Mouse (Mus musculus): Measurements from ENCODE around the gene Fto. TPM values are rescaled to one million over a fixed set of nuclear protein-coding genes. Genes with fewer than 3 reads are reported as not detected.

The Fto gene
- total RNA-seq, 2 experiments from 2014 or later, result 159 to 163 TPM

DNA sequence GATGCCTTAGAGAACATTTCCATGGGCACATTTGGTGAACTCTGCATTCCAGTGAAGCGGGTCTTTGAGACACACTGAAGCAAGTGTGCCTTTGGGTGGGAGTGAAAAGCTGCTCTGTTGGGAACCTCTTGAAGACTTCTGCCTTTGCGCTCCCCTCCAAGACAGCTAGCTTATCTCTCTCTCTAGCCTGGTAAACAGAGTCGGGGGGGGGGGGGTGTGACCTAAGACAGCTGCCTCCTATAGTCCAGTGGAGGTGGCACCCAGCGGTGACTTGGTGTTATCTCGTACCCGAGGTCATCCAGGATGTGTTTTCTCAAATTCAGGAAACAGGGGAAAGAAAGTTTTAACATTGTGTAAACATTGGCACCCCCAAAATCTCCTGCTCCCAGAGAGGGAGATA, 204.8 kb downstream of the Fto start:
- no peak for DNase-seq (ENCODE audit: low spot score in 2 of 2)

DNA sequence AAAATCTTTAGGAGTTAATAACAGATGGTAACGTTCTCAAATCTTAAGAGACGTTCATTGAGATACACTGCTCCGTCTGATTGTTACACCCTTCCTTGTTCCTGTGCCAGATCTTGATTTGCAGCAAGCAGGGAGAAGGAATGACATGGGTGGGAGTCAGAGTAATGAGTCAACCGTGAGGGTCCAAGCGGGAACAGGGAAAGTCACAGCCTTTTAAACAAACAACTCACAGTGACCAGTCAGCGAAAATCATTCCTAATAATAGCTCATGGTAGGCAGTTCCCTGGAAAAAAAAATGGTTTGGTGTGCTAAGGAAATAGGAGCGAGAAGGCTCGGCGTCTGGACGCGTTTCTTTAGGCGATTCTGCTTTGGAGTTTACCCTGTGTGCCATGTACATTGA, 208.9 kb downstream of the Fto start:
- no peak for DNase-seq (ENCODE audit: low spot score in 2 of 2)

DNA sequence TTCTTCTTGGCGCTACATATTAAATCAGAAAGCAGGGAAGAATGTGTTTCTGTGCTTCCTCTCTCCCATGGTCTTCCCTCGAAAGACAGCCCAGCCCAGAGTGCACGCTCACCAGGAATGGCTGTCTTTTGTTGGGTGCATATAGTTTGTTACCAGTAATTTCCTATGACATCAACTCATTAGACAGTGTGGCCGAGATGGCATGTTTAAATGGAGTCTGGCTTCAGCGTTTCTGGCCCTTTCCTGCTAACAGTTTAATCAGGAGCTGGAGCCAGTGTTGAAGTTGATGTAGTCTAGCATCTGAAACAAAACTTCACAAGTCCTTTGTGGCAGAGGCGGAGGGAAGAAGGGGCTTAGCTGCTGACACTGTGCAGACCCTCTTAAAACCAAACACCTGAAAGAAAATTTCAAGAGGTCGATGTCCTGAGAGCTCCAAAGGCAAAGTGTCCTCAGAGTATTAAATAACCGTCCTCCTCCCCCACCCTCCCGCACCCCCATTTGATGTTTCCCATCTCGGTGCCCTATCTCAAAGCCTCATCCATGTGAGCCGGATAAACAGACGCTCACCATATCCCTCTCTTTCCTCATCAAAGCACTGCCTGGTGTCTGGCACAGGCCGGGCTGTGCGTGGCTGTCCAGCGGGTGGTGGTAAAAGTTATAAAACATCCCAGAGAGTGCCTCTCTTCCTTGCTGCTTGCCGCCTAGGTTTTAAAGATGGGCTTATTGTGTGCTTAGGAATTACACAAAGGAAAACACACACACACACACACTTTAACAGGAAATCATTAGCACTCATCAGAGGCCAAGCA, 210.9 kb downstream of the Fto start:
- no peak for DNase-seq (ENCODE audit: low spot score in 2 of 2)

DNA sequence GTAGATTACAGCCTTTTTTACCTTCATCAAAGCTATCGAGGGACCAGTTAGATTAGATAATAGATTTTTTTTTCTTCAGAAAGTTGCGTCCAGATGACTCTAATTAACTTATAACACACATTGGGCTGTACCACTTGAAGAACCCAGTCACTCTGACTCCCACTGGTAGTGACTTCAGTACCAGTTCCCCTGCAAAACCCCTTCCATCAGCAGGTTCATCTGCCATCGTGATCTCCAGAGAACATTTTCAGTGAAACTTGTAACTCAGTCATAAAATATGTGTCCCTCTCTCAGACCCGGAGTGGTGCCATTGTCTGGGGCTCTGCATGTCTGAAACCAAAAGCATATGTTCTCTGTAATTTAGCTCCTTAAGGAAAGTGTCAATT, 211.5 kb downstream of the Fto start:
- no peak for DNase-seq (ENCODE audit: low spot score in 2 of 2)

DNA sequence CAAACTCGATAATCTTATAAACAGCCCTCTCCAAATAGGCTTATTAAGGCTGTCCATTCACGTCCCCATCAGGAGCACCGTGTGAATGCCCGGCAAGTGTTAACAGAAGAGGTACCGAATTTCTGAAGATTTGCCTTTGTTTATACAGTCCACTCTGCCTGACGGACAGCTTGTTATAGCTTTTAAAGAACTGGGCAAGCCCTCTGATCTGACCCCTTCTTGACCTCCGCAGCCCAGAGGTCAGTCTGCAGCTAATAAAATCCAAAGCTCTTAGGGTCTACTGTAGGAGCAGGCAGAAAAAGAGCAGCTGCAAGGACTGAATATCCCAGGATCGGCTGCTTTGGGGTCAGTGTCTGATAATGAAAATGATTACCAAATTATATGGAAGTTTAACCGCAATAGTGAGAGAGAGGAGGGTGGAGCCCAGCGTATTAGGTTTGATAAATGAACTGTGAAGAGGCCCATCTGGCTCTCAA, 212.1 kb downstream of the Fto start:
- no peak for DNase-seq (ENCODE audit: low spot score in 2 of 2)

DNA sequence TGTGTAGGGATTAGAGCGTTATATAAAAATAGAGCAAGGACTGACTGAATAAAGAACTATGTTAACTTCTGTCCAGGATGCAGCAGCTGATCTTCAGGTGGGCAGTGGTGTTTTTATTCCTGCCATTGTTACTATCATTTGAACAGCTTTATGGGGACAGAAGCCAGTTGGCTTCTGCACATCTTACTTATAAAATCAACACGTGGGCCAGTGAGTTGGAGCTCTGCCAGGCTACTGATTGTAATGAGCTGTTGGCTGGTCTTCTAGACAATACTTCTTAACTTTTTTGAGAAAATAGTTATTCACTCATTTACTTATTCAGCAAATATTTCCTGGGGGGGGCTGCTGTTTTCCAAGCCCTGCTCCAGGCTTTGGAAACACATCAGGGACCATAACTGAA, 215.6 kb downstream of the Fto start:
- DNase-seq (ENCODE audit: low spot score in 2 of 2), result peak; percentile 18

DNA sequence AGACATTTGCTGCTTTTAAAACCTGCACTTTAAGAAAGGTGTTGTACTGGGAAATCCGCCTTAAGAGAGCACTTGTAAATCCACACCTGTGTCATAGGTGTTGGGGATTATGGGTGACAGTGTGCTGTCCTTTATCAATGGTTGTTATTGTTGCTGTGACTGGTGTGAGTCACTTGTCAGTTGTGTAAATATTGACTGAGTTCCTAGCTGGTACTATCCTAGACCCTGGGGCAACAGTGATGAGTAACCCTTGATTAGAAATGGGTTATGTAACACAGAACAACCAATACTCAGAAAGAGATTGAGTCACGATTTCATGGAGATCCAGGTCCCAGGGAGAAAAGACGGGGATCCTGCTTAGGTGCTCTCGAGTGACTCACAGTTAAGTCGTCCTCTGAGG, 216.4 kb downstream of the Fto start:
- no peak for DNase-seq (ENCODE audit: low spot score in 2 of 2)

DNA sequence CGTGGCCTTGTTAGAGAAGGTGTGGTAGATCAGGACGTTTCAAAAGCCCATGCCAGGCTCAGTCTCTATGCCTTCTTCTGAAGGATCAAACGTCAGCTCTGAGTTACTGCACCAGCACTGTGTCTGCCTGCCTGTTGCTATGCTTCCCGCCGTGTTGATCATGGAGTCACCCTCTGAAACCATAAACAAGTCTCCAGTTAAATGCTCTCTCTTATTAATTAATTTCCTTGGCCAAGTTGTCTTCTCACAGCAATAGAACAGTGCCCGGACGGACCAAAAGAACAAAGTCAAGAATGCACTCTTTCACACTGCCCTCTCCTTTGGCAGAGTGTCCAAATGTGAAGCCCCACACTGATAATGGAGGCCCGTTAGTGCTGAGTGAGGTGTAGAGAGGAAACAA, 217.3 kb downstream of the Fto start:
- no peak for DNase-seq (ENCODE audit: low spot score in 2 of 2)

DNA sequence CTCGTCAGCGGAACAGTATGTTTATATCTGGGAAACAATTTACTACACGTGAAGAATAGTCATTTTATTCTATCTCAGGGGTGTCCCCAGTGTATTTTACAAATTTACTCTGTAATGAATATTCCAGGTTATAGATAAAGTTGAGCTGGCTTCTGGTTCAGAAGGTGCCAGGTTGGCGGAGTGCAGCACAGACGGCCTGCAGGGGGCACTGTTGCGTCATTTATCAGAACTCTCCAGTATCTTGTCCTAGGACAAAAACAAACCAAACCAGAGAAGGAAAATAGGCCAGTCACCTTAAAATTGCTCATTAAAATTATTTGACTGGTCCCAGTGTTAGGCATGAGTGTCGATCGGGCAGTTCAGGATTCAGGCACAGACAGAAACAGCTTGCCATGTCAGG, 218.6 kb downstream of the Fto start:
- peak; percentile 67 to 80 for DNase-seq (ENCODE audit: low spot score in 2 of 2)

DNA sequence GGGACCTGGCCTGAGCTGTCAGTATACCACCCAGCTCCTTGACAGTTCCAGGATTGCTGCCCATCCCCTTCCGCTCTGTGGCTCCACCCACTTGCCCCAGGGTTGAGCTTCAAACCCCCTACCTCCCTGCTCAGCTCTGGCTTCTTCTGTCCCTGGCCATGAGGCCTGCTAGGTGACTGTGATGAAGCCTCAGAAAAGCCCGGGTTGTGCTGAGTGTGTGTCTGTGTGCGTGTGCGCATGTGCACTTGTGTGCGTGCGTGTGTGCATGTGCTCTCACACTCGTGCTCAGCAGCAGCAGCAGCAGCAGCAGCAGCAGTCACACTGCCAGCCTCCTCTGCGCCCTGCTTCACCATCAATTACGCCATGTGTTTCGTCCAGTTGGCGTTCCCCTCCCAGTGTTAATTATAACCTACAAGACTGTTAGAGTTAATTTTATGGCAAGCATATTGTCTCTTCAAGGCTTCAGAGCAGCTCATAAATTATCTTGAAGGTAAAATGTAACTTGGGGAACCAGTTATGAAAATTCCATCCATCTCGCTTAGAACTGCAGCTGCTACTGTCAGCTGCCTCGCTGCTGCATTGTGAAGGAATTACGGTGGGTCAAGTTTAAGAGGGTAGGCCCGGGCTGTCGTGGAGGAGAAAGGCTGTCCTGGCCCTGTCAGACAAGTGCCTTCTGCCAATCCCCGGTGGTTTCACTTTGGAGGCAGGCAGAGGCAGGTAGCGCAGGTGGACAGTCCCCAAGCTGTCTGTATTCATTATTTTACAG, 219.5 kb downstream of the Fto start:
- DNase-seq (ENCODE audit: low spot score in 2 of 2), result no peak

DNA sequence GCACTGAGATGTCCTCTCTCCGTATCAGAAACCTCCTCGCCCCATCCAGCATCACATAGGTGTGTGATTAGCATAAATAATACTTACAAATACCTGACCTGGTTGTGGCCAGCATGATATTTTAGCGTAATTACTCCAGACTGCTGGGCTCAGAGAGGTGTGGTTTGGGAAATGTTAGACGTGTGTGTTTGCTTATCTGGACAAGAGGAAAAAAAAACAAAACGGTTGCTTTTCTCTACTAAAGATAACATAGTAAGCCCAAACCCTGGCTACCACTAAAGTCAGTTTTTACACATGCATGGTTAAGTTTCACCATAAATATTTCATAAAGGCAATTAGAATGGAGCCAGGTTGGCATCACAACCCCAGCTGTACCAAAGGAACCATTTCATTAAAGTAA, 221.4 kb downstream of the Fto start:
- no peak for DNase-seq (ENCODE audit: low spot score in 2 of 2)

DNA sequence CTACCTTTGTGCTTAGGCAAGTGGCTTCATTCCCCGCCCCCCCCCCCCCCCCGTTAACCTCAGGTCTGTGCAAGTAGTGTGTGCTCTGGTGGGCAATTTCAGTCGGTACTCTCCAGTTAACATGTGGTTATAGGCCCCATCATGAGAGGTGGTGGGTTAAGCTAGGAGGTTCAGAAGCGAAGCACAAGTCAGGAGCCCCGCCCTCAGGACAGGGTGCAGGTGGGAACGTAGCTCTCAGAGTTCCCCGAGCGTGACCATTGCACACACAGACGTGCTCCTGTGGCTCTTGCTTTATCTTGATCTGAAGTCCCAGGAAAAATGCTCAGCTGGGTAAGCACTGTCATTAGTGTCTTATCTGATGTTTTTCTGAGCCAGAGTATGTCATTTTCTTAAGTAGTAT, 224.8 kb downstream of the Fto start:
- DNase-seq (ENCODE audit: low spot score in 2 of 2), result no peak

DNA sequence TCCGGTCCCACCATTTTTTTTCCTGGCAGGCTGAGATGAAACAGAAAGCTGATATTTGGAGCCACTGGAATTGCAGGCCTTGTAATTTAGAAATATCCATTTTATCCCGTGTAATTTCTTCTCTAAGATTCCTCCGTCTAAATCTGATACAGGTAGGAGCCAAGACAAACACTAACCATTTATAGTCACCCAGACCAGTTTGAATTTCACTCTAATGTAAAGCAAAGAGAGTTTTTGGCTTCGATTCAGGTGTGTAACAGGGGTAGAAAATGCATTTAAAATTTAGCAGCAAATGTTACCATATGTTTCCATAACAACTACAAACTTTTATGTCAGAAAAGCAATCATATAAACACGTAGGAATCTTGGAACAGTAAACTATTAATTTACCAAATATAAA, 225.6 kb downstream of the Fto start:
- DNase-seq (ENCODE audit: low spot score in 2 of 2), result no peak

DNA sequence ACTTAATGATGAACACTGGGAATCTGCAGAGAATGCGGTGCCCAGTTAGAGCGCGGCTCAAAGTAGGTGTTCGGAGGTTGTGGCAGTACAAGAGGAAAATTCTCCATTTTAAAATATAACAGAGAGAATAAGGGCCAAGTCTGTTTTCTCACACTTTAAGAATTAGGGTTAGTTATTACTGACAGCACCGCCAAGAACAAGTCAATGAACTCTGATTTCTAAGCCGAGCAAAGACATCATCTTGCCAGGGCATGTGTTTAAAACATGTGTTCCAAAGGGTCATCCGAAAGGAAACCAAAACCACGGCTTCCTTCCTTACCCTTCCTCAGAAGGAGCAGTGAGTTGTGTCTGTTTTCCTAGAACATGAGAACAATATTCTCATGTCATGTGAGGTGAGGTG, 226.3 kb downstream of the Fto start:
- DNase-seq (ENCODE audit: low spot score in 2 of 2), result no peak

DNA sequence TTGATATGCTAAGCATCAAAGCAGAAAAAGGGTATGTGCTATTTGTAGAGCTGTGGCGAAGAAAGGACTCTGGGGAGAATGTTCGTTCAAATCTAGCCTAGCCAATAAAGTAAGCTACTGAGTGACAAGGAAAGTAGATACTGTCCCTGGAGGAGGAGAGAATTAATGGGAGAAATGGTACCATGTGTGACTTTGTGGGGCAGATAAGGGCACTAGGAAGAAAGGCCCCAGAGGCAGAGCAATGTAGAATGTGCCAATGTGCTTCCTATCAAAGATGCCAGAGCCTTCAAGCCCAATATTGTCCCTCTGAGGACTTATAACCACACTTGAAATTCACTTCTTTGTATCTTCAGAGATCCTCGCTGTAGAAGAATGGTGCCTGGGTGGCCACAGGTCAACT, 227.9 kb downstream of the Fto start:
- no peak for DNase-seq (ENCODE audit: low spot score in 2 of 2)

DNA sequence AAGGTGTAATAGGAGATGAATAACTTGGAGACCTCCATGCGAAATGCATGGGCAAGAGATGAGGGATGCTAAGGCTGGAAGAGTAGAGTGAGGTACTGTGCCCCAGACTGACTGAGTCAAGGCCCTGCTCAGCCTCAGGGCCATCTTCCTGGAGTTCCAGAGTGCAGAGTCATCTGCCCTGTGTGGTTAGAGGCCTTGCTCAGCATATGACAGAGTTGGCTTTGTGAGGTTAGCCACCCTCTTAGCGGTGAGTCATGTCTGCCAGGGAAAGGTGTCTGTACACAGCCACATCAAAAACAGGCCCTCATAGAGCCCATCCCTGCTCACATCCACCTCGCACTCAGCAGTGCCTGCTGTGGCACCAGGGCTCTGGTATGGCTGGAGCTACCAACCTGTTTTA, 232.2 kb downstream of the Fto start:
- DNase-seq (ENCODE audit: low spot score in 2 of 2), result no peak

DNA sequence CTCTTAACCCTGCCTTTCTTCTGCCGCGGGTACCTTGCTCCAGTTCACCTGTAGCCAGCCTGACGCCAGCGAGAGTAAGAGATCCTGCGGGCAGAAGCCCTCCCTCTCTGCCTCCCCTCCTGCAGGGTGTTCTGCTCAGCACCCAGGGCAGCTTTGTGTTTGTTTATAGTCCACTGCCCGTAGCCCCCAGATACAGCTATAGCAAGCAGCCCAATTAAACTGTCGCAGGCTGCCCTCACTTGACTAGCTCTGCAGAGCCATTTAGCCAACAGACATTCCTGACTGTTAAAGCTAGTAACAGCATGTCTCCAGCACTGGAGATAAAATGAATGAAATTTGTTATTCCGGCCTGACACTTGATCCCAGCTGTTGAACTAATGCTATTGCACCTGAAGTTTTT, 233.3 kb downstream of the Fto start:
- no peak for DNase-seq (ENCODE audit: low spot score in 2 of 2)

DNA sequence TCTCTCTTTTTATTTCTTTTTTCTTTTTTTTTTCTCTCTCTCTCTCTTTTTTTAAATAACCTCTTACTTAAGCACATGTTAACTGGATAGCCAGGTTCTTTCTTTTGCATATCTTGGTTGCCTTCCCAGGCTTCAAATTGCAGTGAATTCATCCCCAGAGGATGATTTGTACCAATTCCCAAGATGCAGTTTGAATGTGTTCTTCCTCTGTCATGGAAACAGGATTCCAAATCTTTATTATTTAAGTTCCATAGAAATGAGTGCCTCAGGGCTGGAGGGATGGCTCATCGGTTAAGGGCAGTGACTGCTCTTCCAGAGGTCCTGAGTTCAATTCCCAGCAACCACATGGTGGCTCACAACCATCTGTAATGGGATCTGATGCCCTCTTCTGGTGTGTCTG, 236.8 kb downstream of the Fto start:
- DNase-seq (ENCODE audit: low spot score in 2 of 2), result no peak

DNA sequence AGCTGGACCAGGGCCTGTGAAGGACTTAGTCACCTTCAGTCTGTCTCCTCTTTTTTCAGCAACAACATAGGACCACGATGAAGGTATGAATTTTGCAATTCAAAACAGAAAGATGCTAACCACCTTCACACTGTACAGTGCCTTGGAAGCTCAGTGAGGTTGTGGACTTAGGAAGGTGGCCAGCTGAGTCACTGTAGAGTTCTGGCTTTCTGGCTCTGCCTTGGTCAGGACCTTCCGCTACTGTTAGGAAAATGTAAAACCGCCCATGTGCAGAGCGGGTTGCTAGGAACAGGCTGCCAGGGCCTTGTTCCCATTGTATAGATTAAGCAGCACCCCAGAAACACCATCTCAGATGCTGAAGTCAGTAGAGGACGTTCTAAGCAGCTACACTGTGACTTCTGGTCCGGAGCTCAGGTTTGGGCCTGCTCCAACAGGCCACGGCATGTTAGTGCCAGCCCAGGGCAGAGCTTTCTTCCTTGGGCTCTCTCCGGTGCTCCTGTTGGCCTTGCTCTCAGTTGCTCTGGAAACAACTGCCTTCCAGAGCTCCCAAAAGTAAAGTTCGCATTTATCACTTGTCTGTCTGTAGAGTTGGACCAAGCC, 237.9 kb downstream of the Fto start:
- DNase-seq (ENCODE audit: low spot score in 2 of 2), result no peak

DNA sequence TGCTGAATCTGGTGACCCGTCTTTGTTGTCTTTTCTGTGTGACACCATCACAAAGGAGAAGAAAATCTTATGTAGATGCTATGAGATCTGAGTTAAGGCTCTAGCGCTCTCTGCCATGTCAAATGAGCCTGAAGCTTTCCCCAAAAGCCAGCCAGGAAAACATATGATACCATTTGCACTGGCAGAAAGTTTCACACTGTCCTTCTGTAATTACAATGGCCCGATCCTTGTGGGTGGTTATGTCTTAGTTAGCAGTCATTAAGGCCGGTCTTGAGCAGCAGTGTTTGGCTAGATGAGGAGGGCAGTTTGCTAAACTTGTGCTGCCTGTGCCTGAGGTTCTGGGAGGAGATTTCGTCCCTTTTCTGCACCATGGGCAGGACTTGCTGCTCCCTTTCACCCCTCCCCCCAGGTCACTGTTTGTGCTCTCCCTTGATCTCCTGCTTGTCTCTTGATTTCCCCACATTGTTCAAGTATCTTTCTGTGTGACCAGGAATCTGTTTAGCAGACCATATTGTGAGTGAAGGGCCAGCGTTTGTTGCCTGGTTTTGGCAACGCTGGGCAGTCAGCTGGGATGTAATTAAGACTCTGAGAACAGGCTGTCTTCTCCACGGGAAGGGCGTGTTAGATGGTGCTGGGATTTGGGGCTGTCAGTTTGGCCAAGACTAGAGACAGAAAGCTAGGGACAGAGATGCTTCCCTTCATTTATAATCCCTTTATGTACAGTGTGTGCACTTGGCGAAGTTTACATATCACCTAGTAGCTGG, 238.6 kb downstream of the Fto start:
- peak in 1 of 2 experiments; percentile 33 for DNase-seq (ENCODE audit: low spot score in 2 of 2)

DNA sequence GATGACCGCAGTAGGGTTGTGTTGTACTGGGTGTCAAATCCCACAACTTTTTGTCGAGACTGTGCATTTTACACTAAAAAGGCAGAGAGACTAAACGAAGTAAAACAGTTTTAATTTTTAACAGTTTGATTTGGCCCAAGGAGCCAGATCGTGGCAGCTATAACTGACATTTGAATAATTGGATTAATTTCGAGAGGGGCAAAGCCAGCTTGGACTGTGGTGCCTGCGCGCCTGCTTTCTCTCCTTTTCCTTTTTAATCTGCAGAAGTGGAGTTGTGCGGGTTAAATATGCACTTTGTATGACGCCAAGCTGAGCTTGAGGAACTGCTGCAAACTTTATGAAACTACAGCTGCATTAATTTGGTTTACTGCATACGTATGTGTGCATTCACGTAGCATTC, 239.3 kb downstream of the Fto start:
- DNase-seq (ENCODE audit: low spot score in 2 of 2), result no peak

DNA sequence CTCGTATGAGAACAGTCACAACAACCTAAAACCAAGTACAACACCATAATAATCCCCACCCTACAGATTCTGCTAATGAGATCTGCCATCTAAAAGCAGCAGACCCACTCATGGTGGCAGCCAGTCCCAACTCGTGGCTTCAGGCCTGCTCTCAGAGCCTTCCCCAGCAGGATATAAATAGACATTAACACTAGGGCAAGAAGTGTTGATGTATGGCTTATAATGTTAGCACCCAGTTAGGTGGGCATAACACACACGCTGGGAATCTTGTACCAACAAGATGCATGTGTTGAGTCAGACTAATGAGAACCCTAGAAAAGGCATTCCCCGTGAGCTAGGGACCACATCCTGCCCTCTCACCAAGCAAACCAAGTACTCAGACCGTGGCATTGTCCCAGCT, 240.1 kb downstream of the Fto start:
- no peak for DNase-seq (ENCODE audit: low spot score in 2 of 2)
